Mouse (Mus musculus) limb, embryonic 12.5 days (tissue): ENCODE results near the gene Btbd11. TPM values are rescaled to one million over a fixed set of nuclear protein-coding genes. Genes with fewer than 3 reads are reported as not detected.

ENCODE experiments used
- ATAC-seq: fragments of 200-750 bp; cut with Nextera tagmentation; 2 replicates; pipeline ENCODE4 v1.8.0; 2017; ENCODE audit warnings: low read depth, moderate TSS enrichment; ENCODE audit not compliant: insufficient number of reproducible peaks, insufficient read depth, low FRiP score, low TSS enrichment
- H3K27ac ChIP-seq: fragments of 300-500 bp; sonication (generic); 2 replicates; pipeline ENCODE4 v1.5.1; 2016; ENCODE audit warnings: mild to moderate bottlenecking, moderate library complexity
- H3K27me3 ChIP-seq: fragments of 300-500 bp; sonication (generic); 2 replicates; pipeline ENCODE4 v1.6.1; 2016; ENCODE audit warnings: mild to moderate bottlenecking, moderate library complexity
- H3K36me3 ChIP-seq: fragments of 300-500 bp; sonication (generic); 2 replicates; pipeline ENCODE4 v1.6.1; 2016; ENCODE audit warnings: mild to moderate bottlenecking, moderate library complexity
- H3K4me1 ChIP-seq: fragments of 300-500 bp; sonication (generic); replicated peaks from 2 replicates; pipeline ENCODE4 v1.6.1; 2016
- H3K4me2 ChIP-seq: fragments of 300-500 bp; sonication (generic); 2 replicates; pipeline ENCODE4 v1.6.1; 2016; ENCODE audit warnings: mild to moderate bottlenecking, moderate library complexity
- H3K4me3 ChIP-seq: fragments of 300-500 bp; sonication (generic); replicated peaks from 2 replicates; pipeline ENCODE4 v1.5.1; 2016; ENCODE audit warnings: mild to moderate bottlenecking
- H3K9ac ChIP-seq: fragments of 300-500 bp; sonication (generic); replicated peaks from 2 replicates; pipeline ENCODE4 v1.6.1; 2016; ENCODE audit warnings: mild to moderate bottlenecking, moderate library complexity
- H3K9me3 ChIP-seq: fragments of 300-500 bp; sonication (generic); 2 replicates; pipeline ENCODE4 v1.6.1; 2016; ENCODE audit warnings: mild to moderate bottlenecking, moderate library complexity
- WGBS: fragments of 180-500 bp; shearing (Covaris S2); methylation state at CpG from one replicate; pipeline ENCODE4 v1.1.7; 2016; 5-methylcytosine and 5-hydroxymethylcytosine counted together
- polyA plus RNA-seq: library from polyadenylated mRNA; unstranded; fragments of >200 nt; fragmentation: Nextera tagmentation; extraction: Ambion mirVana; gene quantifications from 2 replicates; pipeline ENCODE4 v1.2.1, GENCODE M21; 2016

The Btbd11 gene
- 12.1 and 12.4 TPM in 2 replicates for polyA plus RNA-seq

DNA sequence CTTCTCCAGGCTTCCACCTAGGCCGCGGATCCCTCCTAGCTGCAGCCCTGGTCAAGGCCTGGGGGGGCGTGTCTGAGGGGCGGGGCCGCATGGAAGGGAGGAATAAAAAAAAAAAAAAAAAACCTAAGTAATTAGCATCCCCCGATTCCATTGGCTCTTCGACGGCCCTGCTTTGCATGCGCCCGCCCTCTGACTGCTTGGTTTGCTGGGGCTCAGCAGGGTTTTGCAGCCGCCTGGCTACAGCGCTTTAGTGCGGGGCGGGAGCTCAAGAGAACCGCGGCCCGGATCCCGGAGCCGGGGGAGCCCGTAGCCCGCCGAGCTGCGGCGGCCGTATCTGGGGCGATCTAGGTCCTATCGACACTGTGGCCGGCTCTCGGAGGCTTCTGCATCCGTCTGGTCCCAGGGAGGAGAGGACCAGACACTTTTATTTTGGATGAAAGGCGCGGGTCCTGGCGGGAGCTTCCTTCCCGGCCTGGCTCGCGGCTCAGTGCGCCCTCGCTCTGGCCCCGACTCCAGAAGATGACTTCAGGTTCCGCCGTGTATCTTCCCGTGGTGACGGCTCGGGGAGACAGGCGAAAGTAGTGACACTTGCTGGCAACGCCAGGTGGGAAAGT, at the start of gene Btbd11:
Btbd11 (plus strand) TSS at position 210 of the 614 bp plus-strand sequence.
- under 1% methylated on average over 46 of the region's 46 CpGs for WGBS
- peak within 1 kb of the TSS; percentile 72; the same call in 1 of the 2 replicates for H3K27ac ChIP-seq
- peak; percentile 91 for ATAC-seq
- H3K4me1 ChIP-seq, result peaks cover 26% of the 10 kb centered on the region
- peak within 1 kb of the TSS; percentile 77 for H3K9ac ChIP-seq
- H3K9me3 ChIP-seq, result no peaks in the 10 kb centered on the region
- H3K4me3 ChIP-seq, result peak within 1 kb of the TSS; percentile 67
- H3K27me3 ChIP-seq, result peaks cover 17% of the 10 kb centered on the region
- peak within 1 kb of the TSS; percentile 99 for H3K4me2 ChIP-seq
- no peaks in the 10 kb centered on the region for H3K36me3 ChIP-seq

DNA sequence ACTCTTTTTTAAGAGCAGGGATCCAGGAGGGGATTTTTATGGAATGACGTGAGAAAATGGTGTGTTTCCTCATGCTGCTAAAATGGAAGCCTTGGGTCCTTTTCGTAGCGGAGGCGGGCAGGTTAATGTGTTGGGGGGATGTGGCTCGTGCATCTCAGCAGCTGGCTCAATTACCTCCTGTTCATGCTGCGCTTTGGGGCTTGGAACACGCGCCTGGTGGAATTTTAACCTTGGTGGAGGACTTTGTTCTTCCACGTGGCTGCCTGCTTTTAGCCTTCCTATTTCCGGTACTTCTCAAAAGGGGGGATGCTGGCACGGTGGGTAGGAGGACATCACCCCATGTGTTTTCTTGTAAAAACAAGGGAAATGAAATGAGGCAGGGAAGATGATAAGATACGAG, 47.9 kb upstream of the Btbd11 start:
- H3K9me3 ChIP-seq, result peaks cover 5% of the 10 kb centered on the region; the same call in 1 of the 2 replicates
- no peak overlapping the region for H3K9ac ChIP-seq
- no peak overlapping the region for H3K27ac ChIP-seq
- no peaks in the 10 kb centered on the region for H3K4me1 ChIP-seq
- H3K4me2 ChIP-seq, result no peak overlapping the region
- WGBS, result 66% methylated on average over 12 of the region's 12 CpGs
- no peak for ATAC-seq
- no peak overlapping the region for H3K4me3 ChIP-seq
- no peaks in the 10 kb centered on the region; the same call in 1 of the 2 replicates for H3K27me3 ChIP-seq
- H3K36me3 ChIP-seq, result no peaks in the 10 kb centered on the region

DNA sequence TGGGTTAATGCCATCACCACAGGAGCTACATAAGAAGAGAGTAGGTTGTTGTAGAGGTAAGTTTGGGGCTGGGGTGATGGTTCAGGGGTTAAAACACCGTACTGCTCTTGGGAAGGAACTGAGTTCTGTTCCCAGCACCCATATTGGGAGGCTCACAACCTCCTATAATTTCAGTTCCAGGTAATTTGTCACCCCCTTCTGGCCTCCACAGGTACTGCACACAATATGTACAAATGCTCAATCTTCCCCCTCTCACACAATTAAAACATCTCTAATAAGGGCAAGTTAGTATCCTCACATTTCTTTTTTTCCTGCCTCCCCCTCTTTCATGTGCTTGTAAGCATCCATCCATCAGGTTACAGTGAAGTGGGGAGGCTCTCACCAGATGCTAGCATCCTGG, 44.7 kb upstream of the Btbd11 start:
- H3K27ac ChIP-seq, result no peak overlapping the region
- 91% methylated on average over 1 of the region's 1 CpGs for WGBS
- no peak overlapping the region for H3K9ac ChIP-seq
- no peak overlapping the region for H3K4me2 ChIP-seq
- no peak for ATAC-seq
- no peaks in the 10 kb centered on the region for H3K36me3 ChIP-seq
- H3K4me1 ChIP-seq, result no peaks in the 10 kb centered on the region
- peaks cover 5% of the 10 kb centered on the region; the same call in 1 of the 2 replicates for H3K9me3 ChIP-seq
- no peak overlapping the region for H3K4me3 ChIP-seq
- H3K27me3 ChIP-seq, result no peaks in the 10 kb centered on the region

DNA sequence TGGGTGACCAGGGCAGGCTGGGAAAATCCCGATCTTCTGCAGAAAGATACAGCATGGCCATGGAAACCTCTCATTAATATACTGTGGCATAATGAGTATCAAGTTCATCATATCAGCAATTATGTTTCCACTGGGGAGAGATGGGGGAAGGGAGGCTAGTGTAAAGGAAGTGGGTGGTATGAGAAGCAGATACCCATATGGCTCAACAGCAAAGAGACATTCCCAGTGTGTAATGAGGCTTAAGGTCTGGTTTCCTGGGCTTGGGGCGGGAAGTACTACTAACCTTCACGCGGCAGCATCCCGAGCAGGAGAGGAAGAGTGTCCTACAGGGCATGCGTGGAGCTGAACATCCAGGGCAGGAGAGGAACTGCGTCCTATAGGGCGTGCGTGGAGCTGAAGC, 39.4 kb upstream of the Btbd11 start:
- WGBS, result 89% methylated on average over 9 of the region's 9 CpGs
- H3K9ac ChIP-seq, result no peak overlapping the region

DNA sequence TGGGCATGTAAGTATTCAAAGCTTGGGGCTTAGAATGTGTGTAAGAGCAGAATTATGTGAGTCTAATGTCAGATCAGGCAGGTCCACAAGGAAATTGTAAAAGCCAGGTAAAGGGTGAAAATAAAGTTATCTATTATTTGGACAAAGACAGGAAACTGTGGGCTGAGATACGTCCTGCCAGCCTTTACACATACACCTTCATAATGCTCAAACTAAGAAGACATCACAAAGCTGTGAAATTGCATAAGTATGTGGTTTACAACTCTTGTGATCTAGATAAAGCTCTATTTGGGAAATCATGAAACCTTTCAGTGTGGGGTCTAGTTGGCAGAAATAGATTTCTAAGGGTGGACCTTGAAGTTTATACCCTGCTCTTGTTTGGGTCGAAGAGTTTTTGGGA, 34.1 kb upstream of the Btbd11 start:
- no peaks in the 10 kb centered on the region for H3K9me3 ChIP-seq
- H3K27ac ChIP-seq, result no peak overlapping the region
- no peak overlapping the region for H3K9ac ChIP-seq
- H3K36me3 ChIP-seq, result no peaks in the 10 kb centered on the region
- 73% methylated on average over 2 of the region's 2 CpGs for WGBS
- H3K4me2 ChIP-seq, result no peak overlapping the region
- H3K4me3 ChIP-seq, result no peak overlapping the region
- no peaks in the 10 kb centered on the region for H3K4me1 ChIP-seq
- no peak for ATAC-seq
- no peaks in the 10 kb centered on the region for H3K27me3 ChIP-seq

More for the DNA sequence above, 39.4 kb upstream of the Btbd11 start:
- Histone ChIP-seq H3K9me3 (no peaks in the 10 kb centered on the region), H3K27me3 (no peaks in the 10 kb centered on the region), H3K27ac (no peak overlapping the region), H3K4me3 (no peak overlapping the region), H3K36me3 (no peaks in the 10 kb centered on the region), H3K4me2 (no peak overlapping the region), H3K4me1 (no peaks in the 10 kb centered on the region)
- no peak for ATAC-seq

DNA sequence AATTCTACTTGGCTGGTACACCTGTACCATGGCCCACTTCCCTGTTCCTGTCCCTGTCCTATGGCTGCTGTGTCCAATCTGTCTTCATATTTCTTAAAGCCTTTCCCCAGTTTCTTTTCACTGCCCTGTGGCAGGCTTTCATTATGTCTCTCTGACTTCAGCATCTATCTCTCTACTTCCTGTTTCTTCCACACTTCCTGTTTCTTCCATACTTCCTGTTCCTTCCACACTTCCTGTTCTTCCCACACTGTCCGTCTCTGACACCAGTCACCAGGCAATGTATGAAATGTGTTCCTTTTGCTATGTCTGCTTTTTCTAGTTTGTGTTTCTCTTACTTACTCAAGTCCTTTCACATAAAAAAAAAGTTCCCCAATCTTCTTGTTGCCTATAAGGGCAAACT, 32.3 kb upstream of the Btbd11 start:
- H3K4me1 ChIP-seq, result no peaks in the 10 kb centered on the region
- no peak overlapping the region for H3K4me3 ChIP-seq
- H3K4me2 ChIP-seq, result no peak overlapping the region
- no peaks in the 10 kb centered on the region for H3K27me3 ChIP-seq
- no peaks in the 10 kb centered on the region for H3K36me3 ChIP-seq
- H3K27ac ChIP-seq, result no peak overlapping the region
- no peak overlapping the region for H3K9ac ChIP-seq
- H3K9me3 ChIP-seq, result no peaks in the 10 kb centered on the region
- ATAC-seq, result no peak
- WGBS, result 91% methylated on average over 1 of the region's 1 CpGs

DNA sequence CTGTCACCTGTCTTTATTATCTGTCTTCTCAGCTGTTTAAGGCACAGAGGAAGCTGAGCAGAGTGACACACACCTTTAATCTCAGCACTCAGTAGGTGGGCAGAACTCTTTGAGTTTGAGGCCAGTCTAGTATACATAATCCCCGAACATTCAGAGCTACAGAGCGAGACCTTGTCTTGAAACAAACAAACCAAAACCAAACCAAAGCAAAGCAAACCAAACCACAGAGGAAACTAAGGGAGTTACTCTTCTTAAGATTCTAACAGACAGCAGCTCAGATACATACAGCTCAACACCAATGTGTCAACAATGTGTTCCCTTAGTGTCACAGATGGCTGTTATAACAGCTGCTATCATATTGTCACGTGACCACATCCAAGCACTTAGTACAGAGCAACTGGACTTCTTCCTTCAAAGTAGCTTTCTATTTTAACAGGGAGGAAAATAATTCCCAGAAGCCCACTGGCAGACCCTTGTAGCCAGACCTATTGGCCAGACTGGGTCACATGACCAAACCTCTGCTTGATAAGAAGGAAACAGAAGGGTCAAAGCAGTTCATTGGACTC, 27.0 kb upstream of the Btbd11 start:
- no peaks in the 10 kb centered on the region for H3K9me3 ChIP-seq
- no peaks in the 10 kb centered on the region for H3K36me3 ChIP-seq
- no peak overlapping the region for H3K27ac ChIP-seq
- WGBS, result 94% methylated on average over 3 of the region's 3 CpGs
- no peak for ATAC-seq
- no peaks in the 10 kb centered on the region for H3K4me1 ChIP-seq
- no peak overlapping the region for H3K9ac ChIP-seq
- no peak overlapping the region for H3K4me3 ChIP-seq
- no peak overlapping the region for H3K4me2 ChIP-seq
- H3K27me3 ChIP-seq, result no peaks in the 10 kb centered on the region

DNA sequence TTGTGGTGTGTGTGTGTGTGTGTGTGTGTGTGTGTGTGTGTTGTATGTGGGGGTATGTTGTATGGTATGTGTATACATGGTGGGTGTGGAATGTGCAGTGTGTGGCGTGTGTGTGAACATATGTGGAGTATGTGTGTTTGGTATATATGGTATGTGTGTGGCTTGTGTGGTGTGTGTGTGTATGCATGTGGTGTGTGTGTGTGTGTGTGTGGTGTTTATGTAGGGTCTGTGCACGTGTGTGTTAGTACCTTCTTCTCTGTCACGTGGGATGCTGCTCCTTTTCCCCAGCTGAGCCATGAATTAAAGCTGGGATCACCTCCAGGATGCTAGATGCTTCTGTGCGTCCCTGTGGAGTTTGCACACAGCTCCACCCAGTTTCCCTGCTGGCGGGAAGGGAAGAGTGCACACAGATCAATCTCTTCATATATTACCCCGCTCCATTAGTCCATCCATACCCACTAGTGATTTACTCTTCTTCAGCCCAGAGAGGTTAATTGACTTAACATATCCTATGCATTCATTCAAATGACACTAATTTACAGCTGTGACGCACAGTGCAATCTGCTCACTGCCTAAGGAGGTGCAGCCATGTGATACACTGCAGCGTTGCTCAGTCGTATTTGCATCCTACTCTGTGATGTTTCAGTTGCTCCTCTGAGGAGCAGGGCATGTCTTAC, 23.7 kb upstream of the Btbd11 start:
- Histone ChIP-seq H3K27ac (no peak overlapping the region), H3K27me3 (no peaks in the 10 kb centered on the region), H3K9ac (no peak overlapping the region), H3K4me2 (no peak overlapping the region), H3K4me3 (no peak overlapping the region), H3K4me1 (no peaks in the 10 kb centered on the region), H3K36me3 (no peaks in the 10 kb centered on the region), H3K9me3 (no peaks in the 10 kb centered on the region)
- WGBS, result 76% methylated on average over 9 of the region's 9 CpGs
- no peak for ATAC-seq

DNA sequence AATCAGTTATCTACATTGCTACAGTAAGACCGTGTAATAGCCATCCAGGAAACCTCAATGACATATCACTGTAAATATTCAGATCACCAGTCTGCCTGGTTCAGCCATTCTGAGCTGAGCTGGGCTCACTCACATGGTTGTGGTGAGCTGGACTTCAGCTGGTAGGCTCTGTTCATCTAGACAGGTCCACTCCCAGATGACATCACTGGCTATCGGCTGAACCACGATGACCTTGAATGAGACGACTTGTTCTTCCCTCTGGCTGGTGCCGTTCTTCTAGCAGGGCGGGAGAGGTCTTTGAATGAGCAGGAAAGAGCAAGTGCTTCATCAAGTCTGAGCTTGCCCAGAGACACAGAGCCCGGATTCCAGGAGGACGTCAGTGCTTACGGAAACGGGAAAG, 19.7 kb upstream of the Btbd11 start:
- no peak overlapping the region for H3K4me2 ChIP-seq
- 85% methylated on average over 10 of the region's 10 CpGs for WGBS
- H3K27ac ChIP-seq, result no peak overlapping the region
- no peak overlapping the region for H3K4me3 ChIP-seq
- H3K9ac ChIP-seq, result no peak overlapping the region
- no peak for ATAC-seq
- no peaks in the 10 kb centered on the region for H3K4me1 ChIP-seq
- no peaks in the 10 kb centered on the region for H3K9me3 ChIP-seq
- H3K36me3 ChIP-seq, result no peaks in the 10 kb centered on the region
- no peaks in the 10 kb centered on the region for H3K27me3 ChIP-seq

DNA sequence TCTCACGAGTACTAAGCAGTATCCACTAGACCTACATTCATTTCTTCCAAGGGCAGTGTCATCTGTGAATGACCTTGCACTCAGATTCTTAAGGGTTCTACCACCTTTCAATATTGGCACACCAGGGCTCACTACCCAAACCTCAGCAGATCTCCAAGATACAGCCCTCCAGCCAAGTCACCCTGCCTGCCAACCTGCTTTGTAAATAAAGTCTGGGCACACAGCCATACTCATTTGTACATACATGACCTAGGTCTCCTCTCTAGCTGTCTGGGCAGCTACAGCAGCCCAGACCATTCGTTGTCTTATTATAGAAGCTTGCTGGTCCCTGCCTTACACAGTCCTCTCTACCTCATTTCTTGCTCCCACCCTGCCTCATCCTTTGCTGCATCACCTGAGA, 15.3 kb upstream of the Btbd11 start:
- no peaks in the 10 kb centered on the region for H3K27me3 ChIP-seq
- H3K27ac ChIP-seq, result no peak overlapping the region
- no peaks in the 10 kb centered on the region for H3K9me3 ChIP-seq
- 77% methylated on average over 2 of the region's 2 CpGs for WGBS
- no peak for ATAC-seq
- H3K4me3 ChIP-seq, result no peak overlapping the region
- H3K9ac ChIP-seq, result no peak overlapping the region
- H3K36me3 ChIP-seq, result no peaks in the 10 kb centered on the region
- no peak overlapping the region for H3K4me2 ChIP-seq
- no peaks in the 10 kb centered on the region for H3K4me1 ChIP-seq

DNA sequence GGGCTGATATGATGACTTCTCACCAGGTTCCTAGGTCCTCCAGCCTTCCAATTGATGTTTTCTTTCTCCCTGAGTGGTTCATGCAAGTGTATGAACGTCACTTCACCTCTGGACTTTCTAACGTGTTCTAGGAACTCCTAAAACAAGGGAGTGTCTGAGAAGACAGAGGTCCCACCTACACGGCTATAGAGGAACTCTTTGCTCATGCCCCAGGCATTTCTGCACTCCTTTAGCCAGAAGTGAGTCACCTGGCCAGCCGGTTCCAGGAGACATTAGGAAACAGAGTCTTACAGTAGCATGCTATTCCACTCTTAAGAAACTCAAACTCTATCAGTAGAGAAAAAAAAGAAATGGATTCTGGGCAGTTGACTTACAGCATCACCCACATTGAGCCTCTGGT, 14.5 kb upstream of the Btbd11 start:
- Histone ChIP-seq H3K36me3 (no peaks in the 10 kb centered on the region), H3K4me2 (no peak overlapping the region), H3K4me1 (no peaks in the 10 kb centered on the region), H3K9me3 (no peaks in the 10 kb centered on the region), H3K27me3 (no peaks in the 10 kb centered on the region), H3K27ac (no peak overlapping the region), H3K4me3 (no peak overlapping the region), H3K9ac (no peak overlapping the region)
- 73% methylated on average over 4 of the region's 4 CpGs for WGBS
- no peak for ATAC-seq
